Mouse (Mus musculus) c-Kit-positive CD71-negative TER-119-negative erythroid progenitor cells, embryonic 14.5 days (primary cell): ENCODE data around the gene Tcf7l2.

ENCODE experiments used
- DNase-seq: peaks from one replicate; pipeline ENCODE4 v3.0.0-alpha.2; 2013; ENCODE audit warnings: low read depth

The Tcf7l2 gene

GRCm38 (mm10) chr19:55861746-55862145 is 120.1 kb downstream of the Tcf7l2 start:
- no peak for DNase-seq

- no peak for DNase-seq
Observed at GRCm38 (mm10) chr19:55862559-55862958, 120.9 kb downstream of the Tcf7l2 start.

- no peak for DNase-seq
Observed at GRCm38 (mm10) chr19:55865049-55865448, 123.4 kb downstream of the Tcf7l2 start.

- DNase-seq = peak; percentile 60
Observed at GRCm38 (mm10) chr19:55865774-55866578, 124.4 kb downstream of the Tcf7l2 start.

- no peak for DNase-seq
Observed at GRCm38 (mm10) chr19:55867255-55867654, 125.6 kb downstream of the Tcf7l2 start.

GRCm38 (mm10) chr19:55867905-55868304 is 126.3 kb downstream of the Tcf7l2 start:
- no peak for DNase-seq

- no peak for DNase-seq
Observed at GRCm38 (mm10) chr19:55868597-55868996, 127.0 kb downstream of the Tcf7l2 start.

GRCm38 (mm10) chr19:55870825-55871224 is 129.2 kb downstream of the Tcf7l2 start:
- no peak for DNase-seq

- DNase-seq = no peak
Observed at GRCm38 (mm10) chr19:55871496-55871895, 129.9 kb downstream of the Tcf7l2 start.

- DNase-seq = no peak
Observed at GRCm38 (mm10) chr19:55873221-55873620, 131.6 kb downstream of the Tcf7l2 start.

GRCm38 (mm10) chr19:55876501-55876900 is 134.9 kb downstream of the Tcf7l2 start:
- no peak for DNase-seq

- peak; percentile 44 for DNase-seq
Observed at GRCm38 (mm10) chr19:55877404-55877915, 135.8 kb downstream of the Tcf7l2 start.

- no peak for DNase-seq
Observed at GRCm38 (mm10) chr19:55880664-55881359, 139.2 kb downstream of the Tcf7l2 start.

GRCm38 (mm10) chr19:55886536-55886935 is 144.9 kb downstream of the Tcf7l2 start:
- DNase-seq = no peak

- DNase-seq = no peak
Observed at GRCm38 (mm10) chr19:55891692-55892183, 150.1 kb downstream of the Tcf7l2 start.

- DNase-seq = no peak
Observed at GRCm38 (mm10) chr19:55893557-55893956, 151.9 kb downstream of the Tcf7l2 start.

- DNase-seq = no peak
Observed at GRCm38 (mm10) chr19:55894396-55894795, 152.8 kb downstream of the Tcf7l2 start.

- DNase-seq = peak; percentile 14
Observed at GRCm38 (mm10) chr19:55895317-55895716, 153.7 kb downstream of the Tcf7l2 start.

GRCm38 (mm10) chr19:55895807-55896420 is 154.3 kb downstream of the Tcf7l2 start:
- DNase-seq = no peak

GRCm38 (mm10) chr19:55896629-55897028 is 155.0 kb downstream of the Tcf7l2 start:
- no peak for DNase-seq

GRCm38 (mm10) chr19:55902573-55903385 is 161.2 kb downstream of the Tcf7l2 start:
- DNase-seq = no peak

- DNase-seq = peak; percentile 12
Observed at GRCm38 (mm10) chr19:55909039-55909438, 167.4 kb downstream of the Tcf7l2 start.
